Mouse (Mus musculus) ES-Bruce4 (cell line): ENCODE data around the gene Coro1b. TPM values are rescaled to one million over a fixed set of nuclear protein-coding genes. Genes with fewer than 3 reads are reported as not detected.

Experiments used
- H3K27ac ChIP-seq: 2 replicates; pipeline ENCODE4 v1.5.1; 2012; ENCODE audit warnings: low read length, inconsistent platforms; ENCODE audit not compliant: insufficient read depth
- H3K27me3 ChIP-seq: 2 replicates; pipeline ENCODE4 v1.6.1; 2012; ENCODE audit warnings: mild to moderate bottlenecking, low read length, inconsistent platforms; ENCODE audit not compliant: control insufficient read depth, poor library complexity, insufficient read depth, severe bottlenecking
- H3K36me3 ChIP-seq: 2 replicates; pipeline ENCODE4 v1.6.1; 2012; ENCODE audit warnings: inconsistent platforms, mild to moderate bottlenecking, low read length, moderate library complexity; ENCODE audit not compliant: control insufficient read depth, poor library complexity, insufficient read depth, severe bottlenecking
- H3K4me1 ChIP-seq: one replicate; pipeline ENCODE4 v1.8.1; 2011; ENCODE audit warnings: low read length; ENCODE audit not compliant: control insufficient read depth, insufficient read depth
- H3K4me3 ChIP-seq: 2 replicates; pipeline ENCODE4 v1.5.1; 2011; ENCODE audit warnings: low read depth, mild to moderate bottlenecking, low read length
- H3K9ac ChIP-seq: 2 replicates; pipeline ENCODE4 v1.6.1; 2012; ENCODE audit warnings: low read depth, mild to moderate bottlenecking, inconsistent platforms; ENCODE audit not compliant: poor library complexity, severe bottlenecking
- H3K9me3 ChIP-seq: replicated peaks from 2 replicates; pipeline ENCODE4 v1.6.1; 2012; ENCODE audit warnings: mild to moderate bottlenecking, low read length, inconsistent platforms; ENCODE audit not compliant: control insufficient read depth, poor library complexity, insufficient read depth, severe bottlenecking
- CTCF ChIP-seq: IDR thresholded peaks from one replicate; pipeline ENCODE4 v1.8.1; 2011; ENCODE audit warnings: low read depth, low read length
- EP300 ChIP-seq: IDR thresholded peaks from 2 replicates; pipeline ENCODE4 v1.6.1; 2011; ENCODE audit warnings: low read depth, low read length; ENCODE audit not compliant: insufficient read depth
- POLR2A ChIP-seq: IDR thresholded peaks from one replicate; pipeline ENCODE4 v1.8.1; 2011; ENCODE audit warnings: low read length; ENCODE audit not compliant: insufficient read depth
- polyA plus RNA-seq: library from polyadenylated mRNA; stranded (reverse); fragments of >200 nt; gene quantifications from 2 replicates; pipeline ENCODE4 v1.2.4, GENCODE M21; 2011; ENCODE audit warnings: low read depth; ENCODE audit not compliant: missing spikeins, insufficient read depth, insufficient read length

Coro1b gene
- polyA plus RNA-seq, 1 experiment = 88.1 TPM

- H3K36me3 ChIP-seq = no peaks in the 10 kb centered on the region
These were observed 36.1 kb upstream of the Coro1b start for GRCm38 (mm10) chr19:4112063-4112960.

GRCm38 (mm10) chr19:4113186-4113805 lies 35.1 kb upstream of the Coro1b start:
- Histone ChIP-seq H3K4me3 (no peak overlapping the region), H3K27ac (no peak overlapping the region)

More at GRCm38 (mm10) chr19:4112063-4112960, 36.1 kb upstream of the Coro1b start:
- H3K9ac ChIP-seq = no peak overlapping the region
- H3K4me1 ChIP-seq = no peaks in the 10 kb centered on the region
- TF ChIP-seq CTCF (no peak), EP300 (no peak), POLR2A (no peak)
- H3K27ac ChIP-seq = no peak overlapping the region
- no peaks in the 10 kb centered on the region for H3K27me3 ChIP-seq
- no peak overlapping the region for H3K4me3 ChIP-seq
- H3K9me3 ChIP-seq = no peaks in the 10 kb centered on the region

GRCm38 (mm10) chr19:4113806-4114230 lies 34.6 kb upstream of the Coro1b start:
- H3K27me3 ChIP-seq = no peaks in the 10 kb centered on the region
- H3K36me3 ChIP-seq = no peaks in the 10 kb centered on the region
- no peak overlapping the region for H3K27ac ChIP-seq
- no peak overlapping the region for H3K9ac ChIP-seq
- H3K9me3 ChIP-seq = no peaks in the 10 kb centered on the region
- no peak overlapping the region for H3K4me3 ChIP-seq
- TF ChIP-seq POLR2A (no peak), CTCF (no peak), EP300 (no peak)
- H3K4me1 ChIP-seq = no peaks in the 10 kb centered on the region

More at GRCm38 (mm10) chr19:4113186-4113805, 35.1 kb upstream of the Coro1b start:
- H3K4me1 ChIP-seq = no peaks in the 10 kb centered on the region
- no peaks in the 10 kb centered on the region for H3K27me3 ChIP-seq
- TF ChIP-seq CTCF = no peak
- TF ChIP-seq EP300 = no peak
- no peak overlapping the region for H3K9ac ChIP-seq
- H3K9me3 ChIP-seq = no peaks in the 10 kb centered on the region
- H3K36me3 ChIP-seq = no peaks in the 10 kb centered on the region

GRCm38 (mm10) chr19:4114551-4114950 lies 33.9 kb upstream of the Coro1b start:
- TF ChIP-seq EP300 (no peak), POLR2A (no peak), CTCF (no peak)
- Histone ChIP-seq H3K4me1 (no peaks in the 10 kb centered on the region), H3K9ac (no peak overlapping the region), H3K9me3 (no peaks in the 10 kb centered on the region), H3K27me3 (no peaks in the 10 kb centered on the region), H3K36me3 (no peaks in the 10 kb centered on the region), H3K4me3 (no peak overlapping the region), H3K27ac (no peak overlapping the region)

GRCm38 (mm10) chr19:4115144-4115543 lies 33.3 kb upstream of the Coro1b start:
- no peak for TF ChIP-seq CTCF
- no peak for TF ChIP-seq POLR2A
- TF ChIP-seq EP300 = no peak
- Histone ChIP-seq H3K27me3 (no peaks in the 10 kb centered on the region), H3K4me1 (no peaks in the 10 kb centered on the region), H3K36me3 (no peaks in the 10 kb centered on the region), H3K9me3 (no peaks in the 10 kb centered on the region), H3K9ac (no peak overlapping the region), H3K27ac (no peak overlapping the region), H3K4me3 (no peak overlapping the region)

GRCm38 (mm10) chr19:4115816-4116215 lies 32.6 kb upstream of the Coro1b start:
- no peak overlapping the region for H3K9ac ChIP-seq
- H3K36me3 ChIP-seq = no peaks in the 10 kb centered on the region
- H3K27me3 ChIP-seq = no peaks in the 10 kb centered on the region
- H3K4me1 ChIP-seq = no peaks in the 10 kb centered on the region
- H3K4me3 ChIP-seq = no peak overlapping the region
- H3K9me3 ChIP-seq = no peaks in the 10 kb centered on the region
- no peak overlapping the region for H3K27ac ChIP-seq
- no peak for TF ChIP-seq POLR2A
- TF ChIP-seq CTCF = no peak
- no peak for TF ChIP-seq EP300
